Mouse (Mus musculus): ENCODE measurements around the gene Mapkapk3.

GRCm38 (mm10) chr9:107315791-107316190 is 26.1 kb upstream of the Mapkapk3 start:
- TF ChIP-seq CTCF (IDR thresholded peaks at IDR 0.05; ENCODE audit: extremely low read depth, insufficient read depth, insufficient read length, insufficient replicate concordance) (no peak), POLR2A (IDR thresholded peaks at IDR 0.05; ENCODE audit: low read depth, low read length) (no peak)

Measured in spleen, adult 2 months (tissue).